Mouse (Mus musculus) myocyte (in vitro differentiated cells): Measurements from ENCODE around the gene Wnt8b.

Experiments
- E2F4 ChIP-seq: IDR thresholded peaks from one replicate; pipeline ENCODE4 v1.6.1; 2011; ENCODE audit warnings: mild to moderate bottlenecking, control low read depth, moderate library complexity; ENCODE audit not compliant: insufficient read depth
- POLR2A ChIP-seq: IDR thresholded peaks from one replicate; pipeline ENCODE4 v1.6.1; 2011; ENCODE audit warnings: low read depth, mild to moderate bottlenecking, control low read depth, moderate library complexity; ENCODE audit not compliant: insufficient read length
- REST ChIP-seq: IDR thresholded peaks from one replicate; pipeline ENCODE4 v1.6.1; 2011; ENCODE audit warnings: mild to moderate bottlenecking, control low read depth, moderate library complexity; ENCODE audit not compliant: insufficient read depth, insufficient read length

GRCm38 (mm10) chr19:44552731-44553130, 59.5 kb downstream of the Wnt8b start, which contains the start of gene Gm20538:
- no peak for TF ChIP-seq POLR2A
- no peak for TF ChIP-seq REST
- no peak for TF ChIP-seq E2F4
